Mouse (Mus musculus) ES-Bruce4 (cell line): ENCODE data around the gene Map2k1.

ENCODE experiments used
- CTCF ChIP-seq: IDR thresholded peaks from one replicate; pipeline ENCODE4 v1.8.1; 2011; ENCODE audit warnings: low read depth, low read length
- POLR2A ChIP-seq: IDR thresholded peaks from one replicate; pipeline ENCODE4 v1.8.1; 2011; ENCODE audit warnings: low read length; ENCODE audit not compliant: insufficient read depth

DNA sequence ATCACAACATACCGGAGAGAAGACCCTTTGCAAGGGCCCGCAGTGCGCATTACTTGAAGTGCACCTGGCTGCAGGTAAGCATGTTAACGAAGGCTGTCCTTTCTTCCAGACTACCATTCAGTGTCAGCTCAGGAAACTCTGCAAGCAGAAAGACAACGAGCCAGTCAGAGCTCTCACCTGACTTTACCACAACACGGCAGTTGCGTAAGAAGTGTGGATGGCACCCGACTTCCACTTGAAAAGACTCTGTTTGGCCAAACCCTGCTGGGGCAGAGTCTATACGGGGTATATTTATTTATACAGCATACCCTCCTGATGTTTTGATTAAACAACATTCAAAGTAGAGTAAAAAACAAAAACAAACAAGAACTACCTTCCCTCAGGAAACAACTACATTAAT, 113.6 kb downstream of the Map2k1 start:
- no peak for TF ChIP-seq CTCF
- no peak for TF ChIP-seq POLR2A
